Mouse (Mus musculus) forebrain, embryonic 13.5 days (tissue): ENCODE measurements around the gene Chil5. TPM values are rescaled to one million over a fixed set of nuclear protein-coding genes. Genes with fewer than 3 reads are reported as not detected.
A peak's percentile ranks its signal among the peaks of the same experiment; 100 is the strongest.
"Not testable (repeated sequence)": the region's sequence is repeated elsewhere in the genome, so short reads cannot be mapped to it uniquely, and the experiment has no call there.

Source experiments
- ATAC-seq: fragments of 200-750 bp; cut with Nextera tagmentation; 2 replicates; pipeline ENCODE4 v1.8.0; 2017
- H3K27ac ChIP-seq: fragments of 300-500 bp; sonication (generic); 2 replicates; pipeline ENCODE4 v1.5.1; 2015; ENCODE audit warnings: inconsistent platforms, mild to moderate bottlenecking, moderate library complexity
- H3K27me3 ChIP-seq: fragments of 300-500 bp; sonication (generic); 2 replicates; pipeline ENCODE4 v1.6.1; 2015; ENCODE audit warnings: mild to moderate bottlenecking, inconsistent platforms
- H3K36me3 ChIP-seq: fragments of 300-500 bp; sonication (generic); 2 replicates; pipeline ENCODE4 v1.6.1; 2015; ENCODE audit warnings: mild to moderate bottlenecking, inconsistent platforms; ENCODE audit not compliant: poor library complexity, severe bottlenecking
- H3K4me1 ChIP-seq: fragments of 300-500 bp; sonication (generic); 2 replicates; pipeline ENCODE4 v1.6.1; 2015; ENCODE audit warnings: inconsistent platforms
- H3K4me2 ChIP-seq: fragments of 300-500 bp; sonication (generic); 2 replicates; pipeline ENCODE4 v1.6.1; 2015; ENCODE audit warnings: inconsistent platforms, mild to moderate bottlenecking, moderate library complexity
- H3K4me3 ChIP-seq: fragments of 300-500 bp; sonication (generic); 2 replicates; pipeline ENCODE4 v1.5.1; 2015; ENCODE audit warnings: mild to moderate bottlenecking, inconsistent platforms
- H3K9ac ChIP-seq: fragments of 300-500 bp; sonication (generic); 2 replicates; pipeline ENCODE4 v1.6.1; 2015; ENCODE audit warnings: mild to moderate bottlenecking, inconsistent platforms
- H3K9me3 ChIP-seq: fragments of 300-500 bp; sonication (generic); replicated peaks from 2 replicates; pipeline ENCODE4 v1.6.1; 2016; ENCODE audit warnings: inconsistent platforms
- WGBS: fragments of 180-500 bp; shearing (Covaris S2); methylation state at CpG from one replicate; pipeline ENCODE4 v1.1.7; 2015; 5-methylcytosine and 5-hydroxymethylcytosine counted together
- polyA plus RNA-seq: library from polyadenylated mRNA; unstranded; fragments of >200 nt; fragmentation: Nextera tagmentation; extraction: Ambion mirVana; gene quantifications from 2 replicates; pipeline ENCODE4 v1.2.1, GENCODE M21; 2015

Chil5 gene
- not detected in 2 replicates for polyA plus RNA-seq

- Histone ChIP-seq H3K27me3 (no peaks in the 10 kb centered on the region), H3K4me3 (no peak within 1 kb of the TSS), H3K36me3 (no peaks in the 10 kb centered on the region), H3K9ac (no peak within 1 kb of the TSS), H3K9me3 (no peaks in the 10 kb centered on the region), H3K4me2 (no peak within 1 kb of the TSS), H3K4me1 (no peaks in the 10 kb centered on the region), H3K27ac (no peak within 1 kb of the TSS)
- 92% methylated on average over 1 of the region's 1 CpGs for WGBS
- no peak for ATAC-seq
Observed at GRCm38 (mm10) chr3:106032781-106033180, at the start of gene Chil5. TSS of gene Chil5 (minus strand) at chr3:106032814.

- 54% methylated on average over 1 of the region's 1 CpGs for WGBS
- H3K36me3 ChIP-seq: no peaks in the 10 kb centered on the region
Observed at GRCm38 (mm10) chr3:106074824-106075223, 42.2 kb upstream of the Chil5 start.

GRCm38 (mm10) chr3:106070994-106071393 lies 38.4 kb upstream of the Chil5 start:
- H3K9ac ChIP-seq: no peak overlapping the region
- H3K27ac ChIP-seq: no peak overlapping the region
- no peak overlapping the region for H3K4me3 ChIP-seq
- ATAC-seq: no peak
- H3K4me2 ChIP-seq: no peak overlapping the region
- no peaks in the 10 kb centered on the region for H3K36me3 ChIP-seq
- 92% methylated on average over 2 of the region's 2 CpGs for WGBS
- H3K9me3 ChIP-seq: no peaks in the 10 kb centered on the region
- H3K4me1 ChIP-seq: no peaks in the 10 kb centered on the region
- H3K27me3 ChIP-seq: no peaks in the 10 kb centered on the region

More at GRCm38 (mm10) chr3:106074824-106075223, 42.2 kb upstream of the Chil5 start:
- ATAC-seq: no peak
- no peak overlapping the region for H3K4me2 ChIP-seq
- H3K9ac ChIP-seq: no peak overlapping the region
- H3K27ac ChIP-seq: no peak overlapping the region
- H3K4me3 ChIP-seq: no peak overlapping the region
- H3K9me3 ChIP-seq: no peaks in the 10 kb centered on the region
- no peaks in the 10 kb centered on the region for H3K4me1 ChIP-seq
- H3K27me3 ChIP-seq: no peaks in the 10 kb centered on the region

DNA sequence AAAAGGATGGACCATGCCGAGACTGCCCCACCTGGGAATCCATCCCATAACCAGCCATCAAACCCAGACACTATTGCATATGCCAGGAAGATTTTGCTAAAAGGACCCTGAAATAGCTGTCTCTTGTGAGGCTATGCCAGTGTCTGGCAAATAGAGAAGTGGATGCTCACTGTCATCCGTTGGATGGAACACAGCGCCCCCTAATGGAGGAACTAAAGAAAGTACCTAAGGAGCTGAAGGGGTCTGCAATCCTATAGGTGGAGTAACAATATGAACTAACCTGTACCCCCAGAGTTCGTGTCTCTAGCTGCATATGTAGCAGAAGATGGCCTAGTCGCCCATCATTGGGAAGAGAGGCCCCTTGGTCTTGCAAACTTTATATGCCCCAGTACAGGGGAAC lies 35.1 kb upstream of the Chil5 start:
- H3K36me3 ChIP-seq, H3K4me3 ChIP-seq, H3K27ac ChIP-seq, H3K9ac ChIP-seq, ATAC-seq, H3K4me2 ChIP-seq, H3K27me3 ChIP-seq, H3K9me3 ChIP-seq, H3K4me1 ChIP-seq: not testable (repeated sequence)
- 45% methylated on average over 5 of the region's 5 CpGs for WGBS

- WGBS: 84% methylated on average over 3 of the region's 3 CpGs
- ATAC-seq: no peak
- Histone ChIP-seq H3K36me3 (no peaks in the 10 kb centered on the region), H3K4me3 (no peak overlapping the region), H3K27me3 (no peaks in the 10 kb centered on the region), H3K9me3 (no peaks in the 10 kb centered on the region), H3K4me2 (no peak overlapping the region), H3K9ac (no peak overlapping the region), H3K27ac (no peak overlapping the region), H3K4me1 (no peaks in the 10 kb centered on the region)
Observed at GRCm38 (mm10) chr3:106057966-106058365, 25.4 kb upstream of the Chil5 start.

GRCm38 (mm10) chr3:106051896-106052295 lies 19.3 kb upstream of the Chil5 start:
- Histone ChIP-seq H3K4me1 (no peaks in the 10 kb centered on the region), H3K9ac (no peak overlapping the region), H3K27me3 (no peaks in the 10 kb centered on the region), H3K36me3 (no peaks in the 10 kb centered on the region), H3K27ac (no peak overlapping the region), H3K4me3 (no peak overlapping the region), H3K4me2 (no peak overlapping the region), H3K9me3 (no peaks in the 10 kb centered on the region)
- no peak for ATAC-seq
- 83% methylated on average over 18 of the region's 18 CpGs for WGBS

DNA sequence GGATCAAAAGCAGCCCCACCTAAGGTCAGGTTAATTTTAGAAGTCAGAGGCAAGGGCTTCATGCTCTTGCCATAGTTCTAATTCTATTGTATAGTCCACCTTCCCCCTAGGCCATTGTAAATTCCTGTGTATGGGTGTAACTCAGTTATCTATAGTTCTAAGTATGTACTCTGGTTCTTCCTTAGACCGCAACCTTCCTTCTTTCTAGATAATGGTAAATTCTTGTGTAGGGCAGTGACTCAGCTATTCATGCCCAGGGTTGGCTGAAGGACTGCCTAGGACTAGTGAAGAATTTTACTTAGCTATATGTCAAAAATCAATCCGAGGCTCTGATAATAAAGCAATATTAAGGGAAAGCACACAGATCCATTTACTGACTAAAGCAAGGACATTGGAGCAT lies 7.7 kb upstream of the Chil5 start:
- Histone ChIP-seq H3K9ac (no peak overlapping the region), H3K4me3 (no peak overlapping the region), H3K4me2 (no peak overlapping the region), H3K4me1 (no peaks in the 10 kb centered on the region), H3K9me3 (no peaks in the 10 kb centered on the region), H3K27ac (no peak overlapping the region), H3K27me3 (no peaks in the 10 kb centered on the region), H3K36me3 (no peaks in the 10 kb centered on the region)
- 89% methylated on average over 2 of the region's 2 CpGs for WGBS
- ATAC-seq: no peak

GRCm38 (mm10) chr3:106024135-106024534 lies 8.5 kb downstream of the Chil5 start:
- H3K4me1 ChIP-seq: no peaks in the 10 kb centered on the region
- H3K4me2 ChIP-seq: no peak overlapping the region
- ATAC-seq: no peak
- WGBS: 98% methylated on average over 2 of the region's 2 CpGs
- no peaks in the 10 kb centered on the region for H3K9me3 ChIP-seq
- H3K36me3 ChIP-seq: no peaks in the 10 kb centered on the region
- no peaks in the 10 kb centered on the region for H3K27me3 ChIP-seq
- H3K4me3 ChIP-seq: no peak overlapping the region
- no peak overlapping the region for H3K27ac ChIP-seq
- H3K9ac ChIP-seq: no peak overlapping the region

DNA sequence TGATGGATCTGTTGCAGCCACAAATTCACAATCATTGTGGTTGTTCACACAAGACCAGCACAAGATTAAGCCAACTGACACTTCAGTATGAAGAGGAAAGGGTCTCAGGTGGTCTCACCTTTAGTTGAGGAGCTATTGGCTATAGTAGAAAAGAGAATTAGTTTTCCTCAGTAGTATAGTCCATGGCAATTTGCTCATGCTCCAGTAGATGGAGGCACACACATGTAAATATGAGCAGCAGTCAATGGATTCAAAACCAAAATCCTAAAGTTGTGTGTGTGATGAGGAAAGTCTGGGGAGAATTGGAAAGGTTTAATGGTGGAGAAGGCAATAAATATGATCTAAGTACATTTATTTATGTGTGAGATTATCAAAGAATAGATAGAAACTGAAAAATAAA lies 10.8 kb downstream of the Chil5 start:
- ATAC-seq: 0 out of 2 replicates have a peak, but pooled peaks have one; percentile 24
- no peaks in the 10 kb centered on the region for H3K4me1 ChIP-seq
- H3K27me3 ChIP-seq: no peaks in the 10 kb centered on the region
- no peaks in the 10 kb centered on the region for H3K9me3 ChIP-seq
- no peak overlapping the region for H3K9ac ChIP-seq
- H3K4me3 ChIP-seq: no peak overlapping the region
- no peaks in the 10 kb centered on the region for H3K36me3 ChIP-seq
- no peak overlapping the region for H3K27ac ChIP-seq
- H3K4me2 ChIP-seq: no peak overlapping the region

DNA sequence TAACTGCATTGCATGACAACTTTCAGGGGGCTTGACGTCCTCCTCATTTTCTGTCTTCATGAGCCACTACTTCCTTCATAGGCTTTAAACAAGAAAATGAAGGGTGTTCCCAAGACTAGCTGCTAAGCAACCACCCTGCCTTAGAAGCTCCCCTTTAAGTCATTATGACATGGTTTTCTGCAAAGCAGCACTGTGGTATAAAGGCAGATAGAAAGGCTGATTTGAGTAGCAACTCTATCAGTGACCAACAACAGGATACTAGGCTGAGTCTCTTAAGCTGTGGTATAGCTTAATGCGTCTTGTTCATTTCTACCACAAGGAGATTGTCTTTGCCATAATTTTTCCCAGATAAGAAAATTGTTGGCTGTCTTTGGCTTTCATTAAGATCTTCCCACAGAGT lies 18.1 kb downstream of the Chil5 start, which contains the start of gene Pifo:
Pifo (minus strand) TSS at position 101 of the 400 bp plus-strand sequence.
- 87% methylated on average over 2 of the region's 2 CpGs for WGBS
- ATAC-seq: no peak
- Histone ChIP-seq H3K9ac (no peak within 1 kb of the TSS), H3K4me3 (no peak within 1 kb of the TSS), H3K4me2 (no peak within 1 kb of the TSS), H3K27me3 (no peaks in the 10 kb centered on the region), H3K9me3 (no peaks in the 10 kb centered on the region), H3K36me3 (no peaks in the 10 kb centered on the region), H3K27ac (no peak within 1 kb of the TSS), H3K4me1 (no peaks in the 10 kb centered on the region)

DNA sequence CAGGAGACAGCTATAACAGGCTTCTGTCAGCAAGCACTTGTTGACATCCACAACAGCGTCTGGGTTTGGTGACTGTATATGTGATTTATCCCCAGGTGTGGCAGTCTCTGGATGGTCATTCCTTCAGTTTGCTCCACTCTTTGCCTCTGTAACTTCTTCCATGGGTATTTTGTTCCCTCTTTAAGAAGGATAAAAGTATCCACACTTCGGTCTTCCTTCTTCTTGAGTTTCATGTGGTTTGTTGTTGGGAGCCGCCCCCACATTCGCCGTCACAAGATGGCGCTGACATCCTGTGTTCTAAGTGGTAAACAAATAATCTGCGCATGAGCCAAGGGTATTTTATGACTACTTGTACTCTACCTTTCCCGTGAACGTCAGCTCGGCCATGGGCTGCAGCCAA lies 29.3 kb downstream of the Chil5 start:
- not testable (repeated sequence) for H3K9ac ChIP-seq, H3K36me3 ChIP-seq, H3K27me3 ChIP-seq, H3K4me2 ChIP-seq, H3K4me3 ChIP-seq, H3K9me3 ChIP-seq, H3K27ac ChIP-seq, ATAC-seq
- 82% methylated on average over 10 of the region's 10 CpGs for WGBS
- peaks cover 11% of the 10 kb centered on the region for H3K4me1 ChIP-seq

DNA sequence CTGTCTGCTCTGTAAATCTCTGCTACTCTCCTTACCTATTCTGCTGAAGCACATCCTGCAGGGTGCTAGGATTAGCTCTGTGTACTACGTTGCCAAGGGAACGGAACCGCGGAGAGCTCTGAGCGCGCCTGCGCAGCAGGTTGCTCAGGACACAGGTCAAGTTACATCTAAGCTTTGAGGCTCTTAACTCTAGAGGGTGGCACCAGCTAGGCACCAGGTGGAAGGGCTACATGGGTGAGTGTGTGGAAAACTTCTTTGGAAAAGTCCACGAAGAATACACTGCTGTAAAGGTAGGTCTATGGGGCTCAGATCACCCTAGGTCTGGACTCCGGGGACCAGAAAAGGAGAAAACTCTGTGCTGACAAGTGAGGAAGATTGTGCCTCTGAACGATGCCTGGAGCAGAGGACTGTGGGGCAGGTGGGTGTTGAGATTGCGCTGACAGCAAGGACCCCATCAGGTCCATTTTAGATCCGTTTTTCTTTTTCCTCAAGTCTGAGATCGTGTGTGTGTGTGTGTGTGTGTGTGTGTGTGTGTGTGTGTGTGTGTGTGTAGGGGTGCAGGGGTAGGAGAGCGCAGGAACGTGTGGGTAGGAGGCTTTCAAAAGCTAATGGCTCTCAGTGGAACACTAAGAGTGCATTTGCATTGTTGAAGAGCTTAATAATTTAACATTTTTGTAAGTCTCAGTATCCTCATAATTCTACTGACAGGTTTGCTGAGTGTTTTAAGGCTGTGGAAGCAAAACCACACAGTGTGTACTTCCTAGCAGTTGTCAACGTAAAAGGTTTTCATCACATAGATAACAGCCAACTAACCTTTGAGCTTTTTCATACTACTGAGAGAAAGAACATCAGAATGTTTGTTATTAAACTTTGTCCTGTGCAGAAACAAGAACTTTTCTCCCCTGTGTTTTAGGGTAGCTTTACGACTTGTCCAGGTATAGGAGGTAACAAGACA lies 30.9 kb downstream of the Chil5 start:
- H3K9me3 ChIP-seq: no peaks in the 10 kb centered on the region
- H3K4me1 ChIP-seq: peaks cover 11% of the 10 kb centered on the region
- no peak overlapping the region for H3K27ac ChIP-seq
- peak overlapping the region; percentile 21 for H3K4me3 ChIP-seq
- no peaks in the 10 kb centered on the region for H3K27me3 ChIP-seq
- peak; percentile 96 for ATAC-seq
- H3K36me3 ChIP-seq: no peaks in the 10 kb centered on the region
- H3K4me2 ChIP-seq: peak overlapping the region; percentile 60
- H3K9ac ChIP-seq: 0 out of 2 replicates have a peak overlapping the region, but pooled peaks have one; percentile 31
- WGBS: 16% methylated on average over 17 of the region's 17 CpGs
